Mouse (Mus musculus) G1E (cell line): ENCODE measurements around the gene Cblb.

Experiments used
- CTCF ChIP-seq: IDR thresholded peaks from 2 replicates; pipeline ENCODE4 v1.5.1; 2012; ENCODE audit warnings: low read depth, low read length, inconsistent platforms, mixed read lengths
- GATA1 ChIP-seq: IDR thresholded peaks from 2 replicates; pipeline ENCODE4 v1.6.1; 2012; ENCODE audit warnings: borderline replicate concordance, low read length, inconsistent platforms, mixed read lengths
- GATA2 ChIP-seq: IDR thresholded peaks from 2 replicates; pipeline ENCODE4 v1.6.1; 2012; ENCODE audit warnings: low read depth, low read length, inconsistent platforms, borderline replicate concordance
- POLR2AphosphoS5 ChIP-seq: IDR thresholded peaks from 2 replicates; pipeline ENCODE4 v1.6.1; 2012; ENCODE audit warnings: low read depth, low read length, inconsistent platforms; ENCODE audit not compliant: insufficient replicate concordance
- TAL1 ChIP-seq: conservative IDR thresholded peaks from 2 replicates; pipeline ENCODE4 v1.6.1; 2012; ENCODE audit warnings: low read depth, low read length, inconsistent platforms, mixed read lengths

GRCm38 (mm10) chr16:52093325-52094253 is 62.6 kb downstream of the Cblb start:
- no peak for TF ChIP-seq CTCF
- TF ChIP-seq POLR2AphosphoS5: no peak
- no peak for TF ChIP-seq TAL1
- no peak for TF ChIP-seq GATA1
- TF ChIP-seq GATA2: no peak
